Mouse (Mus musculus) monocyte, adult 59 days (primary cell): ENCODE measurements around the gene Cryzl1. TPM values are rescaled to one million over a fixed set of nuclear protein-coding genes. Genes with fewer than 3 reads are reported as not detected.

ENCODE experiments used
- total RNA-seq, 2 experiments: library from RNA; stranded (reverse); gene quantifications; one replicate each; pipeline ENCODE4 v1.2.4; 2023

Gene Cryzl1
- total RNA-seq, result 10 to 100 TPM; 43.8 to 48.0 TPM

GRCm38 (mm10) chr16:91728123-91729065, at the start of gene Cryzl1:
Cryzl1 (minus strand) TSS chr16:91728975.

GRCm38 (mm10) chr16:91729066-91729482, 299 bp upstream of the Cryzl1 start, which contains the start of gene Itsn1:
Itsn1 (plus strand) TSS chr16:91729281.

GRCm38 (mm10) chr16:91688619-91689334, 40.0 kb downstream of the Cryzl1 start, which contains the start of gene Donson:
Donson (minus strand) TSS chr16:91688770.

GRCm38 (mm10) chr16:91647461-91648219, 81.1 kb downstream of the Cryzl1 start, which contains the start of gene Son:
Son (plus strand) TSS chr16:91647506.

GRCm38 (mm10) chr16:91646681-91647419, 81.9 kb downstream of the Cryzl1 start, which contains the start of gene Gart:
Gart (minus strand) TSS chr16:91646952.

Other genes starting within 250 kb of the Cryzl1 start
- gene Ifnar1, start 243.7 kb downstream of the Cryzl1 start, total RNA-seq, result 100 to 1,000 TPM; 148 to 173 TPM
- gene Ifngr2, start 181.9 kb downstream of the Cryzl1 start, total RNA-seq, result 100 to 1,000 TPM; 112 to 114 TPM
- gene Tmem50b, start 131.2 kb downstream of the Cryzl1 start, total RNA-seq, result 10 to 100 TPM; 58.4 to 63.2 TPM
- 1 to 10 TPM; 1.3 to 1.8 TPM for gene Dnajc28, start 109.9 kb downstream of the Cryzl1 start, total RNA-seq
- gene Gart, start 82.0 kb downstream of the Cryzl1 start, total RNA-seq, result 10 to 100 TPM; 41.4 to 43.2 TPM
- 100 to 1,000 TPM; 367 to 387 TPM for gene Son, start 81.5 kb downstream of the Cryzl1 start, total RNA-seq
- 10 to 100 TPM; 19.1 to 19.8 TPM for gene Donson, start 40.2 kb downstream of the Cryzl1 start, total RNA-seq
- gene Itsn1, start 306 bp upstream of the Cryzl1 start, total RNA-seq, result 10 to 100 TPM; 34.1 to 44.7 TPM